In genomic region chr2:113596801-113597200, GRCm38 (mm10) we compare ENCODE assay signal across 26 mouse cellular contexts.
"Had no signal": no experiment of that assay in that cellular context is flagged by ENCODE, and none has a peak within 500 bp of the region (broad histone marks: within the 10 kb centered on the region; RNA-seq: fewer than 3 reads in every experiment).

No protein-coding gene starts in this region.

- DNase-seq: cerebellum, adult 2 months; cerebellum, adult 8-10 months; cerebellum, adult 9-10 months; cerebellum, adult 9-11 months; cerebellum, postnatal 10 days; cerebellum, postnatal 14 days; cerebellum, postnatal 25 days; cerebellum, postnatal 36 days; embryo, embryonic 11 days; forebrain, postnatal 0 days; gastrocnemius, adult 2 months; gastrocnemius, postnatal 10 days; gastrocnemius, postnatal 14 days; gastrocnemius, postnatal 25 days; gastrocnemius, postnatal 36 days; heart, adult 18-20 months; heart, adult 2 months had no signal

- H3K4me3 ChIP-seq: embryonic facial prominence, embryonic 10.5 days; embryonic facial prominence, embryonic 12.5 days; embryonic facial prominence, embryonic 13.5 days; embryonic facial prominence, embryonic 15.5 days; erythroblast, embryonic 14.5 days; forebrain, embryonic 10.5 days; forebrain, embryonic 12.5 days; forebrain, embryonic 13.5 days; forebrain, embryonic 15.5 days; gastrocnemius, adult 2 months; heart, adult 2 months had no signal

- H3K9ac ChIP-seq: embryonic facial prominence, embryonic 12.5 days; embryonic facial prominence, embryonic 13.5 days; embryonic facial prominence, embryonic 15.5 days; forebrain, embryonic 12.5 days; forebrain, embryonic 13.5 days; forebrain, embryonic 15.5 days; forebrain, postnatal 0 days had no signal

- H3K27me3 ChIP-seq: embryonic facial prominence, embryonic 12.5 days; embryonic facial prominence, embryonic 13.5 days; embryonic facial prominence, embryonic 15.5 days; forebrain, embryonic 15.5 days had no signal

- H3K36me3 ChIP-seq: embryonic facial prominence, embryonic 10.5 days; embryonic facial prominence, embryonic 12.5 days; embryonic facial prominence, embryonic 13.5 days; embryonic facial prominence, embryonic 15.5 days; forebrain, embryonic 10.5 days; forebrain, embryonic 12.5 days; forebrain, embryonic 15.5 days had no signal

- H3K27ac ChIP-seq: embryonic facial prominence, embryonic 10.5 days; embryonic facial prominence, embryonic 12.5 days; embryonic facial prominence, embryonic 13.5 days; embryonic facial prominence, embryonic 15.5 days; forebrain, embryonic 10.5 days; forebrain, embryonic 12.5 days; forebrain, embryonic 13.5 days; forebrain, embryonic 15.5 days had no signal
